Mouse (Mus musculus): ENCODE data around the gene Lgals7.
A peak's percentile ranks its signal among the peaks of the same experiment; 100 is the strongest.

Lgals7 gene

GRCm38 (mm10) chr7:28863540-28863939 is at the start of gene Lgals7:
Gene Lgals7, plus strand, starts transcription at chr7:28863853.
- no peak for DNase-seq (ENCODE audit: low read depth, low spot score)

DNA sequence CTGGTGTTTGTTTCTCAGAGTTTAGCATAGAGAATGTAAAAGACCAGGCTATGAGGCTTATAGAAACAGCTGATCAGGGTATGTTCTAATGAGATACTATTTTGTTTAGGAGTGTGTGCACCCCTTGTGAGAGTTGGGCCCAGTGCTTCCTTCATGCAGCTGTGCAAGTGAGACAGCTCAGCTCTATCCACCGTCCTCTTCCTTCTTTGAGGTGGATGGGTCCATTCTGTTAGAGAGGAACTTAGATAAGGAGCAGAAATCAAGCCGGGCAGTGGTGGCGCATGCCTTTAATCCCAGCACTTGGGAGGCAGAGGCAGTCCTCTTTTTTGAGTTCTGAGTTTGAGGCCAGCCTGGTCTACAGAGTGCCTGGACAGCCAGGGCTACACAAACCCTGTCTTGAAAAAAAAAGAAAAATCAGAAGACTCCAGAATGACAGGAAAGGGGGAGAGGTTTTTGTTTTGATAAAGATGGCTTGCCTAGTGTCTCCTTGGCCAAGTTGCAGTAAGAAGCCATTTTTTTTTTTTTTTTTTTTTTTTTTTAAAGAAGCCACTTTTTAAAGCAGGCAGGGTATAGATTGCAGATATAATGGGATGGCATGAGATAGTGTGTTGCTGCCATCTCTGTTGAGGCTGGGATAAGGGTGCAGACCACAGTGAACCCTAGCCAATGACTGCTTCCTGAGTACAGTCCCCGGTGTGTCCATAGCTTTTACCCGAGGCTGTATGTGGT is 49.2 kb upstream of the Lgals7 start:
- DNase-seq (ENCODE audit: low read depth, low spot score), result no peak

GRCm38 (mm10) chr7:28815230-28815629 is 48.4 kb upstream of the Lgals7 start:
- DNase-seq (ENCODE audit: low read depth, low spot score), result no peak

DNA sequence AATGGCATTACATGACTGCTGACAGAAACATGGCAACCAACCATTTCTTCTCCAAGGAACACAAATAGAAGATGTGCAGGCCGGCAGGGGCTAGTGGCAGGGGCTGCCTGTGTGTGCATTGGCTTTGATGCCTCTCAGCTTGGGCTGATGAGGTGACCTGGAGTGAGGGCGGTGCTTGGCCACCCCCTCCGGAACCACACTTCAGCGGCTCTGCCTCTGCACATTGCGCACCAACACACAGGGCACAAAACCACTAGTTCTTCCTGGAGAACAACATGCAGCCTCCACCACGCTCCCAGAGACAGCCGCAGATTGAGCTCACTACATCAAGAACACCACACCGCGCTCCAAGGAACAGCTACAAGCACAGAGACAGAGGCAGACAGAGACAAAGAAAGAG is 47.5 kb upstream of the Lgals7 start:
- no peak for DNase-seq (ENCODE audit: low read depth, low spot score)

GRCm38 (mm10) chr7:28816920-28817319 is 46.7 kb upstream of the Lgals7 start:
- no peak for DNase-seq (ENCODE audit: low read depth, low spot score)

GRCm38 (mm10) chr7:28817524-28817923 is 46.1 kb upstream of the Lgals7 start:
- no peak for DNase-seq (ENCODE audit: low read depth, low spot score)

GRCm38 (mm10) chr7:28817957-28818356 is 45.7 kb upstream of the Lgals7 start:
- no peak for DNase-seq (ENCODE audit: low read depth, low spot score)

GRCm38 (mm10) chr7:28818436-28818835 is 45.2 kb upstream of the Lgals7 start:
- no peak for DNase-seq (ENCODE audit: low read depth, low spot score)

- DNase-seq (ENCODE audit: low read depth, low spot score), result no peak
These were observed 44.7 kb upstream of the Lgals7 start for GRCm38 (mm10) chr7:28818861-28819452.

GRCm38 (mm10) chr7:28819571-28819970 is 44.1 kb upstream of the Lgals7 start:
- no peak for DNase-seq (ENCODE audit: low read depth, low spot score)

DNA sequence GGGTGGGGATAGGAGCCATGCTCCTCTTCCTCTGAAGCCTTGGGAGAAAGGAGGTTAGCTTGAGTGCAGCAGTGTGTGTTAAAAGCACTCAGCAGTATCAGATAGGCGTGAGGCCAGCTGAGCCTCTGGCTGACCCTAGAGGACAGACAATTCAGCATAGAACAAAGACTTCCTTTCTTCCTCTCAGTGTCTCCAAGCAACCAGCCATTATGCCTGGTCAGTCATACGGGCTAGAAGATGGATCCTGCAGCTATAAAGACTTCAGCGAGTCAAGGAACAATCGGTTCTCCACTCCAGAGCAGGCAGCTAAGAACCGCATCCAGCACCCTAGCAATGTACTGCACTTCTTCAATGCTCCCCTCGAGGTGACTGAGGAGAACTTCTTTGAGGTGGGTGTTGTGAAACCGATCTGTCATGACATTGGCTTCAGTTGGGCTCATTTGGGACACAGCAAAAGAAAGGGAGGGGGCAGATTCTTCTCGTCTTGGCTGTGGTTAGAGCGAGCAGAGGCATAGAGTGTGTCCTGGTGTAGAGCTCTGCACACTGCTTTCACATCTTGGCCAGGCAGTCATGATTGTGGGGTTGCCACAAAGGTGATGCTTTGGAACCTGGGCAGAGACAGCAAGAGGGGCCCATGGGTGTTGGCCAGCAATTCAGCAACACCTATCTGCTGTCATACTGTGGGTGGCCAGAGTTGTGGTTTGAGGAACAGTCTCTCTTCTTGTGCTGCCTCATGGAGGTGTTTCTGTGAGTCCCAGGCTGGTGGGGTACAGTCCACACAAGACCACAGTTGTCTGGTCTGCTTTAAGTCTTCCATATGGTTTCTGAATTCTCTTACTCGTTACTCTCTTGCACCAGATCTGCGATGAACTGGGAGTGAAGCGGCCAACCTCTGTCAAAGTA is 43.0 kb upstream of the Lgals7 start:
- DNase-seq (ENCODE audit: low read depth, low spot score), result no peak

DNA sequence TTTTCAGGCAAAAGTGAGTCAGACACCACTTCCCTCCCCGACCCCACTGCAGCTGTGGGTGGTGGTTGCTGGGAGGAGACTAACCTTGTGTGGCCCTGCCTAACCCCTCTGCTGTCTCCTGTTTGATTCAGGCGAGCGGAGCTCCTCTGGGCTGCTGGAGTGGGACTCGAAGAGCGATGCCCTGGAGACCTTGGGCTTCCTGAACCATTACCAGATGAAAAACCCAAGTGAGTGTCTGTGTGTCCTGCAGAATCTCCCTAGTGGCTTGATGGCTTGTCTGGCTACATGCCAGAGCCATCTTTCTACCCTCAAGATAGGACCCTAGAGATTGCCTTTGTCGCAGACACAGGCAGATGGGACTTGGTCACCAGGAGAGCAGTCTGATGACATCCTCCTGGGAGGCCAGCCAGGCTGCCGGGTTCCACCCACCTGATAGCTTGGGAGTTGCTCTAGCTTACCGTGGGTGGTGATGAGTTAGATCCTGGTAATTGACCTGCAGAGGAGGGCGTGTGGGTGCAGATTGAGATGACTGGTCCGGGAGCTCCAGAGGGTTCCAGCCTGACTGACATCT is 42.3 kb upstream of the Lgals7 start:
- no peak for DNase-seq (ENCODE audit: low read depth, low spot score)

GRCm38 (mm10) chr7:28822556-28822955 is 41.1 kb upstream of the Lgals7 start:
- DNase-seq (ENCODE audit: low read depth, low spot score), result no peak

DNA sequence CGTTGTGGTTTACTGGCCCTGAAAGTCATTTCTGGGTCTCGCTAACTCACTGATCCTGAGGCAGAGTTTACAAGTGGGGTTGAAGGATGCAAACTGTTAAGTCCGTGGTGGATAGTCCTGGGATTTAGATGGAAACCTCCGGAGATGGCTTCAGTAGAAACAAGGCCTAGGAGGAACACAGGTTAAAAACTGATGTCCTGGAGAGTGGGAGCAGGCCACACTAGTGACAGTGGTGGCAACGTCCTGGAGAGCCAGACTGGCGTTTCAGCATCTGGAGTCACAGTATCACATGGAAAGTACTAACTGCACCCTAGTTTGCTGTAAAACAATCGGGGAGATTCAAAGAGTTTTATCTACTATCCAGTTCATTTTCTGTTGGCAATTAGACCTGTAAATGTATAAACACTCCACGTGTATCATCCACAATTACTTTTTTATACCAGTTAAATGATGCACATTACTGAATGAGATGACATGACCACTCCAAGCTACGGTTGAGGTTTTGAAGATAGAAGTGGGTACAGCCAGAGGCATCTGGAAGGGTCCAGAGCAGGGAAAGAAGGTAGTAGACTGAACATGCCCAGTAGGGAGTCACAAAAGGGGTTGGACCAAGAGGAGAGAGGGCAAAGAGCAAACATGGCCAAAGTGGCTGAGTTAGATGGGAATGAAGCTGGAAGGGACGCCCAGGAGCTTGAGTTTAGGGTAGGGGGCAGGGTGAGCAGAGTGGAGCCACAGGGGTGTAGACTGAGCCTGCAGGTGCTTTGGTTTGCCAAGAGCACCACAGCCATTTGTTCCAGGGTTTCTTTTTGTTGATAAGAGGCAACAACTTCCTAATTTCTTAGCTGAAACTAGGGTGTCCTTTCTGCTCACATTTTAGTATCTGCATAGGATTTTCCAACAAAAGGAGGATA is 40.4 kb upstream of the Lgals7 start:
- no peak for DNase-seq (ENCODE audit: low read depth, low spot score)

- DNase-seq (ENCODE audit: low read depth, low spot score), result no peak
These were observed 39.7 kb upstream of the Lgals7 start for GRCm38 (mm10) chr7:28823932-28824331.

GRCm38 (mm10) chr7:28824941-28825685 is 38.5 kb upstream of the Lgals7 start, which contains the start of gene Ech1:
Gene Ech1, plus strand, starts transcription at chr7:28825217.
- peak; percentile 88 for DNase-seq (ENCODE audit: low read depth, low spot score)

- no peak for DNase-seq (ENCODE audit: low read depth, low spot score)
These were observed 37.8 kb upstream of the Lgals7 start for GRCm38 (mm10) chr7:28825686-28826401.

- DNase-seq (ENCODE audit: low read depth, low spot score), result no peak
These were observed 37.3 kb upstream of the Lgals7 start for GRCm38 (mm10) chr7:28826402-28826772.

- DNase-seq (ENCODE audit: low read depth, low spot score), result no peak
These were observed 36.3 kb upstream of the Lgals7 start for GRCm38 (mm10) chr7:28827338-28827737.

DNA sequence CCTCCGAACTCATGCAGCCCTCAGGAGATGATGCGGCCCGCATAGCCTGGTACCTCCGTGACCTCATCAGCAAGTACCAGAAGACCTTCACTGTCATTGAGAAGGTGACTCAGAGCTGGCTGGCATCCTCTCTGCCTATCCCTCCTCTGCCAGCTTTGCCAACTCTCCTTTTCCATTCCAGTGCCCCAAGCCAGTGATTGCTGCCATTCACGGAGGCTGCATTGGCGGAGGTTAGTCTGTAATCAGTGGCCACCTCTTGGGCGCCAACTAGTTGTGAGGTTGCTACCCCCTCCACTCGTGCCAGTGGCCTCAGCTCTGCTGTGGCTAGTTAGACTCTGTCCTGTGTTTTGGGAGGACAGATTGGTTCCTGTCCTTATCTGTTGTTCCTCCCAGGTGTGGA is 33.8 kb upstream of the Lgals7 start:
- no peak for DNase-seq (ENCODE audit: low read depth, low spot score)

Data from WW6 (cell line).